Mouse (Mus musculus): ENCODE data around the gene Gm12166. TPM values are rescaled to one million over a fixed set of nuclear protein-coding genes. Genes with fewer than 3 reads are reported as not detected.

Gm12166 gene
- polyA plus RNA-seq, 1 experiment from 2014 or later = 6.1 TPM

GRCm38 (mm10) chr11:46047264-46047663 lies 4.9 kb downstream of the Gm12166 start:
- Histone ChIP-seq H3K27ac (ENCODE audit: low read depth, low read length) (no peak overlapping the region), H3K27me3 (ENCODE audit: control insufficient read depth, insufficient read depth, low read length) (no peaks in the 10 kb centered on the region), H3K9ac (replicated peaks; ENCODE audit: low read depth, low read length) (no peak overlapping the region), H3K4me3 (ENCODE audit: low read depth, low read length) (no peak overlapping the region), H3K9me3 (ENCODE audit: control insufficient read depth, low read length) (no peaks in the 10 kb centered on the region), H3K36me3 (ENCODE audit: control insufficient read depth, insufficient read depth, low read length) (no peaks in the 10 kb centered on the region), H3K4me1 (ENCODE audit: control insufficient read depth, insufficient read depth, low read length) (no peaks in the 10 kb centered on the region), H3K4me2 (ENCODE audit: low read depth, low read length) (no peak overlapping the region)
- 94% methylated on average over 3 of the region's 3 CpGs for WGBS
- no peak for ATAC-seq (ENCODE audit: low read depth)

- no peak overlapping the region for H3K4me2 ChIP-seq (ENCODE audit: low read depth, low read length)
- no peak overlapping the region for H3K4me3 ChIP-seq (ENCODE audit: low read depth, low read length)
- no peaks in the 10 kb centered on the region for H3K27me3 ChIP-seq (ENCODE audit: control insufficient read depth, insufficient read depth, low read length)
- no peaks in the 10 kb centered on the region for H3K36me3 ChIP-seq (ENCODE audit: control insufficient read depth, insufficient read depth, low read length)
- ATAC-seq (ENCODE audit: low read depth) = no peak
- WGBS = 88% methylated on average over 5 of the region's 5 CpGs
- no peaks in the 10 kb centered on the region for H3K4me1 ChIP-seq (ENCODE audit: control insufficient read depth, insufficient read depth, low read length)
- H3K9me3 ChIP-seq (ENCODE audit: control insufficient read depth, low read length) = no peaks in the 10 kb centered on the region
- H3K9ac ChIP-seq (replicated peaks; ENCODE audit: low read depth, low read length) = no peak overlapping the region
- H3K27ac ChIP-seq (ENCODE audit: low read depth, low read length) = no peak overlapping the region
Measured at GRCm38 (mm10) chr11:46044781-46045180, 7.3 kb downstream of the Gm12166 start.

DNA sequence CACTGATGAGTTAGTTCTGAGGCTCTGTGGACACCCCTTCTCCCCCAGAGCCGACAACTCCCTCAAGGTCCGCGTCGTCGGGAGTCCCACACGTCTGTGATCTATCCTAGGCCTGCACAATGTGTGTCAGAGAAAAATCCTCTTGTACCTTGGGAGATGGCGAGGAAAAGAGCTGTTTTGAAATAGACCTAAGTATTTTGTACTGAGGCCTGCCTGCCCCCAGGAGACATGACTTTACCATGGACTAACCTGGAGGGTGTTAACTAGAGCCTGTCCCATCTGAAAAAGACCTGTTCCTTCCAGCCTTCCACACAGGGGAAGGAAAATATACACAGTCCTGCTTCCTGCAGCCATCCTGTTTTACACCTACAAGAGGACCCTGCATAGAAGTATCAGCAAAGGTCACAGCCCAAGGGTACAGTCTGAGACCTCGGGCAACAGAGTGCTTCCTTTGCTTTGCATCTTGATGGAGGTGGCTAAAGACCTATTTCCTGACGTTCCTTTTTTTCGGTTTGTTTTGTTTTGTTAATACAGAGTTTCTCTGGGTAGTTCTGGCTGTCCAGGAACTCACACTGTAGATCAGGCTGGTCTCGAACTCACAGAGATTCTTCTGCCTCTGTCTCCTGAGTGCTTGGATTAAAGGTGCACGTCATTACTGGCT lies 10.4 kb downstream of the Gm12166 start:
- Histone ChIP-seq H3K4me2 (ENCODE audit: low read depth, low read length) (no peak overlapping the region), H3K4me1 (ENCODE audit: control insufficient read depth, insufficient read depth, low read length) (no peaks in the 10 kb centered on the region), H3K36me3 (ENCODE audit: control insufficient read depth, insufficient read depth, low read length) (no peaks in the 10 kb centered on the region), H3K9ac (replicated peaks; ENCODE audit: low read depth, low read length) (no peak overlapping the region), H3K27me3 (ENCODE audit: control insufficient read depth, insufficient read depth, low read length) (no peaks in the 10 kb centered on the region), H3K27ac (ENCODE audit: low read depth, low read length) (no peak overlapping the region), H3K9me3 (ENCODE audit: control insufficient read depth, low read length) (no peaks in the 10 kb centered on the region), H3K4me3 (ENCODE audit: low read depth, low read length) (no peak overlapping the region)
- 88% methylated on average over 12 of the region's 12 CpGs for WGBS
- no peak for ATAC-seq (ENCODE audit: low read depth)

DNA sequence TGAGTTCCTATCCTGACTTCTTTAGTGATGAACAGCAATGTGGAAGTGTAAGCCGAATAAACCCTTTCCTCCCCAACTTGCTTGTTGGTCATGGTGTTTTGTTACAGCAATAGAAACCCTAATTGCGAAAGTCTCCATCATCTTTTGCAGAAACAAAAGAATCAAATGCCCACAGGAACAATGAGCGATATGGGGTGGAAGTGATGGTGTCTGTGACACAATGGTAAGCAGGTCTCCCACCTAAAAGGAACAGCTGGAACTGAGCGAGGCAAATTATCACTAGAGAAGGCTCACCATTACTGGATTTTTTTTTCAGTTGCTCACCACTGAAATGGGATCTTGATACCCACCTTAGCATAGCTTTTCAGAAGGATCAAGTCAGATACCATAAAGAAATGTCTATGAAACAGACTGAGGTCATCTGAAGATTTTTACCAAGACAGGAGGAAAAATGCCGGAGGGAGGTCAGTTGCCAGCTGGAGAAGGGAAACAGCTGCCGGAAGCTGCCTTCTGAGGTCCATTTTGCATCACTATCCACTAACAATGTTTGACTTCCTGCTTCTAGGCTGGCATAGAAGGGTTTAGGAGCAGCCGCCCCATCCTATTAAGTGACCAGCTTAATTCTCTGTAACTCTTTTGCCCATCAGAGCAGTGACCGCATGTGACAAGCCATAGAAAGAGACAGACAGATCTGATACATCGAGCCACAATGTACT lies 11.1 kb downstream of the Gm12166 start:
- Histone ChIP-seq H3K27ac (ENCODE audit: low read depth, low read length) (no peak overlapping the region), H3K4me2 (ENCODE audit: low read depth, low read length) (no peak overlapping the region), H3K4me1 (ENCODE audit: control insufficient read depth, insufficient read depth, low read length) (no peaks in the 10 kb centered on the region), H3K9me3 (ENCODE audit: control insufficient read depth, low read length) (no peaks in the 10 kb centered on the region), H3K36me3 (ENCODE audit: control insufficient read depth, insufficient read depth, low read length) (no peaks in the 10 kb centered on the region), H3K27me3 (ENCODE audit: control insufficient read depth, insufficient read depth, low read length) (no peaks in the 10 kb centered on the region), H3K9ac (replicated peaks; ENCODE audit: low read depth, low read length) (no peak overlapping the region), H3K4me3 (ENCODE audit: low read depth, low read length) (no peak overlapping the region)
- WGBS = 80% methylated on average over 9 of the region's 9 CpGs
- no peak for ATAC-seq (ENCODE audit: low read depth)

DNA sequence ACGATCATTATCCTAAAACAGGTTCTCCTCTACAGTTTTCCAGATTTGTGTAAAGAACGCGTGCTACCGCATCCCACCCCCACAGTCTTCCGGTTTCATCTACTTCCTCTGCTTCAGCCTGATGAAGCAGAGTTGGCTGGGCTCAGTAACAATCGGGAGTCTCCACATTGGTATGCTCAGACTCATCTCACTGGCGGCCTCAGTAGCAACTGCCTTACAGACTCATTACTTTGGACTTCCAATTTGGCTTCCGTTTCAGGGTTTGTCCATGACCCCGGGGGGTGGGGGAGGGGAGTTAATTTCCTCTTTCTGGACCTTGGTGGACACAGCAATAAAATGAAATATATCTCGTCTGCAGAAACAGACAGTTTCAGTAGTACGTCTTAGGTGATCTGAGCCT lies 12.8 kb downstream of the Gm12166 start:
- H3K27me3 ChIP-seq (ENCODE audit: control insufficient read depth, insufficient read depth, low read length) = no peaks in the 10 kb centered on the region
- 68% methylated on average over 11 of the region's 11 CpGs for WGBS
- H3K27ac ChIP-seq (ENCODE audit: low read depth, low read length) = no peak overlapping the region
- H3K4me1 ChIP-seq (ENCODE audit: control insufficient read depth, insufficient read depth, low read length) = no peaks in the 10 kb centered on the region
- H3K4me2 ChIP-seq (ENCODE audit: low read depth, low read length) = no peak overlapping the region
- H3K9ac ChIP-seq (replicated peaks; ENCODE audit: low read depth, low read length) = no peak overlapping the region
- ATAC-seq (ENCODE audit: low read depth) = no peak
- no peaks in the 10 kb centered on the region for H3K9me3 ChIP-seq (ENCODE audit: control insufficient read depth, low read length)
- H3K36me3 ChIP-seq (ENCODE audit: control insufficient read depth, insufficient read depth, low read length) = no peaks in the 10 kb centered on the region
- no peak overlapping the region for H3K4me3 ChIP-seq (ENCODE audit: low read depth, low read length)

DNA sequence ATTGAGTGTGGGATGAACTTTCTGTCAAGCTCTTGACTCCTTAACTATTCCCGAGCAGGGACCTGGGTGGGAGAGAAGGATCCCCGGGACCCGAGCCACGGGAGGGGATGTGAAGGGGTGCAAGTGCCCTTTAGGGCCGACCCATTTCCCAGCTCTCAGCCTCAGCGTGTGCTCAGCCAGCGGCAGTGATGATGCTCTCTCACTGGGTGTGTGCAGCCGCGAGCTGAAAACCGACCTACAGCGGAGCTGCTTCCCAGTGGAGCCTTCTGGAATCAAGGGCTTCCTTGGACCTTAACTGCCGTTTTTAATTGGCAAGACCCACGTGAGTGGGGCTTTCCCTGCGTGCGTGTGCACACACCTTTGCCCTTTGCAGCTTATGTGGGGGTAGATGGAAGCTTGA lies 13.2 kb downstream of the Gm12166 start:
- H3K27ac ChIP-seq (ENCODE audit: low read depth, low read length) = no peak overlapping the region
- no peaks in the 10 kb centered on the region for H3K9me3 ChIP-seq (ENCODE audit: control insufficient read depth, low read length)
- ATAC-seq (ENCODE audit: low read depth) = no peak
- H3K27me3 ChIP-seq (ENCODE audit: control insufficient read depth, insufficient read depth, low read length) = no peaks in the 10 kb centered on the region
- no peaks in the 10 kb centered on the region for H3K4me1 ChIP-seq (ENCODE audit: control insufficient read depth, insufficient read depth, low read length)
- H3K4me3 ChIP-seq (ENCODE audit: low read depth, low read length) = no peak overlapping the region
- H3K36me3 ChIP-seq (ENCODE audit: control insufficient read depth, insufficient read depth, low read length) = no peaks in the 10 kb centered on the region
- 84% methylated on average over 15 of the region's 15 CpGs for WGBS
- no peak overlapping the region for H3K4me2 ChIP-seq (ENCODE audit: low read depth, low read length)
- H3K9ac ChIP-seq (replicated peaks; ENCODE audit: low read depth, low read length) = no peak overlapping the region

DNA sequence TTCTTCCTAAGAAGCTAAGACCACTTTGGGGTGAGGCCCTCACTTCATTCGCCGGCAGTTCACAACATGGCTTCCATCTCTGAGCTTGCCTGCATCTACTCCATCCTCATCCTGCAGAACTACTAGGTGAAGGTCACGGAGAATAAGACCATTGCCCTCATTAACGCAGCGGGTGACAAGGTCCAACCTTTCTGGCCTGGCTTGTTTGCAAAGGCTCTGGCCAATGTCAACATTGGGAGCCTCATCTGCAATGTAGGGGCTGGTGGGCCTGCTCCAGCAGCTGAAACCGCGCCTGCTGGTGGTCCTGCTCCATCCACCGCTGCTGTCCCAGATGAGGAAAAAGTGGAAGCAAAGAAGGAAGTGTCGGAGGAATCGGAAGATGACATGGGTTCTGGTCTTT lies 15.7 kb downstream of the Gm12166 start:
- Histone ChIP-seq H3K4me3 (ENCODE audit: low read depth, low read length) (no peak overlapping the region), H3K4me1 (ENCODE audit: control insufficient read depth, insufficient read depth, low read length) (no peaks in the 10 kb centered on the region), H3K9ac (replicated peaks; ENCODE audit: low read depth, low read length) (no peak overlapping the region), H3K36me3 (ENCODE audit: control insufficient read depth, insufficient read depth, low read length) (no peaks in the 10 kb centered on the region), H3K27me3 (ENCODE audit: control insufficient read depth, insufficient read depth, low read length) (no peaks in the 10 kb centered on the region), H3K4me2 (ENCODE audit: low read depth, low read length) (no peak overlapping the region), H3K9me3 (ENCODE audit: control insufficient read depth, low read length) (no peaks in the 10 kb centered on the region), H3K27ac (ENCODE audit: low read depth, low read length) (no peak overlapping the region)
- no peak for ATAC-seq (ENCODE audit: low read depth)
- WGBS = 96% methylated on average over 10 of the region's 10 CpGs

- no peak overlapping the region for H3K9ac ChIP-seq (replicated peaks; ENCODE audit: low read depth, low read length)
- 0 out of 2 replicates have a peak, but pooled peaks cover 2% of the 10 kb centered on the region for H3K4me1 ChIP-seq (ENCODE audit: control insufficient read depth, insufficient read depth, low read length)
- no peak for ATAC-seq (ENCODE audit: low read depth)
- H3K4me3 ChIP-seq (ENCODE audit: low read depth, low read length) = no peak overlapping the region
- no peak overlapping the region for H3K27ac ChIP-seq (ENCODE audit: low read depth, low read length)
- H3K36me3 ChIP-seq (ENCODE audit: control insufficient read depth, insufficient read depth, low read length) = no peaks in the 10 kb centered on the region
- WGBS = 88% methylated on average over 7 of the region's 7 CpGs
- H3K9me3 ChIP-seq (ENCODE audit: control insufficient read depth, low read length) = no peaks in the 10 kb centered on the region
- no peak overlapping the region for H3K4me2 ChIP-seq (ENCODE audit: low read depth, low read length)
- H3K27me3 ChIP-seq (ENCODE audit: control insufficient read depth, insufficient read depth, low read length) = no peaks in the 10 kb centered on the region
Measured at GRCm38 (mm10) chr11:46032956-46033355, 19.2 kb downstream of the Gm12166 start.

DNA sequence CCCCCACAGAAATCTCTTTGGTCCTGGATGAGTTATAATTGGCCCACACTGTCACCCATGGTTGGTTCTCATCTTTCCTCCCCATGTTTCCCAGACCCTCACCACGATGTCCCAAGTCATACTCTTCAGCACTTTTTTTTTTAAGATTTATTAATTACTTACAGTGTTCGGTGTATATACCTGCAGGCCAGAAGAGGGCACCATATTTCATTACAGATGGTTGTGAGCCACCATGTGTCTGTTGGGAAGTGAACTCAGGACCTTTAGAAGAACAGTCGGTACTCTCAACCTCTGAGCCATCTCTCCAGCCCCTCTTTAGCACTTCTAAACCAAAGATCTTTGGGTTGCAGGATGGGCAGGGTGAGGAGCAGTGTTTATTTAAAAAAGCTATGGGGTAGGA lies 20.7 kb downstream of the Gm12166 start:
- no peak overlapping the region for H3K4me2 ChIP-seq (ENCODE audit: low read depth, low read length)
- H3K4me3 ChIP-seq (ENCODE audit: low read depth, low read length) = no peak overlapping the region
- 61% methylated on average over 3 of the region's 3 CpGs for WGBS

More for the DNA sequence above, 20.7 kb downstream of the Gm12166 start:
- Histone ChIP-seq H3K27ac (ENCODE audit: low read depth, low read length) (no peak overlapping the region), H3K9me3 (ENCODE audit: control insufficient read depth, low read length) (no peaks in the 10 kb centered on the region), H3K4me1 (ENCODE audit: control insufficient read depth, insufficient read depth, low read length) (0 out of 2 replicates have a peak, but pooled peaks cover 2% of the 10 kb centered on the region), H3K9ac (replicated peaks; ENCODE audit: low read depth, low read length) (no peak overlapping the region), H3K36me3 (ENCODE audit: control insufficient read depth, insufficient read depth, low read length) (no peaks in the 10 kb centered on the region), H3K27me3 (ENCODE audit: control insufficient read depth, insufficient read depth, low read length) (no peaks in the 10 kb centered on the region)
- no peak for ATAC-seq (ENCODE audit: low read depth)
